Mouse (Mus musculus) E14TG2a.4 (cell line): ENCODE data around the gene Rtel1.

ENCODE experiments used
- CTCF ChIP-seq: conservative IDR thresholded peaks from 2 replicates; pipeline ENCODE4 v1.5.1; 2014; ENCODE audit warnings: low read length
- POU5F1 ChIP-seq: IDR thresholded peaks from 2 replicates; pipeline ENCODE4 v1.6.1; 2014; ENCODE audit warnings: low read length, borderline replicate concordance

DNA sequence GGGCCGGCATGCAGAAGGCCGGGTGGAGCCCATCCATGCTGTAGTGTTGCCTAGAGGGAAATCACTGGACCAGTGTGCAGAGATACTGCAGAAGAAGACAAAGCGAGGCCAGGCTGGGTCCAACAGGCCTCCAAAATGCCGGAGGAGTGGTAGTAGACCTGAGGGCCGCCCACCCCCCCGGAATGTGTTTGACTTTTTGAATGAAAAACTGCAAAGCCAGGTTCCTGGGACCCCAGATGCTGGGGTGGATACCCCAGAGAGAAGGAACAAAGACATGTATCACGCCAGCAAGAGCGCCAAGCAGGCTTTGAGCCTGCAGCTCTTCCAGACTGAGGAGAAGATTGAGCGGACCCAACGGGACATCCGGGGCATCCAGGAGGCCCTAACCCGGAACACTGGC, 60.2 kb downstream of the Rtel1 start, which contains the start of gene Lime1:
- TF ChIP-seq CTCF (no peak), POU5F1 (no peak)
